Mouse (Mus musculus): ENCODE measurements at regions not wholly inside any gene's neighbourhood (a gene's known extent, or its start where the extent isn't known, plus 50 kb on each side); places are given as distances from the start of the nearest gene placed in this dataset.

GRCm38 (mm10) chr11:18408071-18408752 lies 454.5 kb upstream of the Etaa1 start:
- peak; percentile 11 for DNase-seq

DNA sequence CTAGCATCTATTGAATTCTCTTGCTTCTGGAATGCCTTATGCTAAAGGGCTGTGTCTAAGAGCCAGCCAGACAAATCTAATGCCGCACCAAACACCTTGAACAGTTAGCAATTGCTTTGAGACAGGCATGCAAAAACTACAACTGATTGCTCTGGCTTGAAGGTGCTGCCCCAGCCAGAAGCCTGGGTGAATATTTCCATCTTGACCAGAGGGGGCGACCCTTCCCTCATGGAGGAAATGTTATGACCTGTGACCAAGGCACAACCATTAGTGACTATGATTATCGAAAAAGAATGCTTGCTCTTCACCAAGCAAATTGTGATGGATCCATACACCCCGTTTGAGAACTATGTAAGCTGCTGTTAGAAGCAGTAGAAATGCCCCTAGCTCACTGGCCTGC lies 445.9 kb upstream of the Etaa1 start:
- DNase-seq, result no peak

- no peak for DNase-seq
Measured at GRCm38 (mm10) chr11:18396397-18396796, 442.7 kb upstream of the Etaa1 start.

GRCm38 (mm10) chr11:18395631-18396030 lies 442.0 kb upstream of the Etaa1 start:
- no peak for DNase-seq

DNA sequence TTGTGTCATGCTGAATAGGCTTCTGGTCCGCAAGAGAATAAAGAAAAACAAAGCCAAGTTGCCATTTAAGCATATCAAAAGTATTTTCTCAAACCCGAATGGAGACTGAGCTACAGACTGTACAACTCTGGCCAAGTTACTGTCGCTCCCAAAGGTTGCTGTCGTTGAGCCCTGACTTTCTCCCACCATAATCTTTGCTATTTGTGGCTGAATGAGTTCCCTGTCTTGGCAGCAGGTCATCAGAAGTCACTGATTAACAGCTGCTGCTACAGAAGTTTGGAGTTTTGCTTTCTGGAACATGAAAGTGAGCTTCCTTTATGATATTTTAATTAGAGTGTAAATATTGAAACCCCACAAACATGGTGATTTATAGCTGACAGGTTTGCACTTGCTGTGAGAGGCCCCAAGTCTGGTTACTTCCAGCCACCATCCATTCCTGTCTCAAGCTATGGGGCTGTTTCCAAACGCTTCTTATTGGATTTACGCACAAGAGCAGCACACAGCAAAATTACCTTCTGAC lies 419.2 kb upstream of the Etaa1 start:
- no peak for DNase-seq

GRCm38 (mm10) chr11:18371304-18371703 lies 417.6 kb upstream of the Etaa1 start:
- peak; percentile 2 for DNase-seq

- peak; percentile 16 for DNase-seq
Measured at GRCm38 (mm10) chr11:18370861-18371260, 417.2 kb upstream of the Etaa1 start.

DNA sequence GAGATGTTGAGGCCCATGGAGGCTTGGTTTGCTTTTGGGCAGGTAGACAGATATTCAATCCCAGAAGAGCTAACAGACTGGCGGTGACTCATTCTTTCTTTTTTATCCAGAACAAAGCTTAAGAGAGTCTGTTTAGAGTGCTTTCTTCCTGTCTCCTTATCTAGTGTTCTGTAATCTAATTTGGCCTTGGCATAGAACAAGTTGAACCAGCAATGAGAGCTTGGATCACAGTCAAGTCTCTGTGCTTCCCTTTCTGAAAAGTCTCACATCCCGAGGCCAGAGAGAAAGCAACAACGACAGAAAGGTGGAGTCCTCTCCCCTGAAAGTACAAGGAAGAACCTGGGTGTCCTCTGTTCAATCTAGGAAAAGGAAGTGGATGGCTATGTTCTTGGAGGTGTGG lies 401.2 kb upstream of the Etaa1 start:
- DNase-seq, result peak; percentile 69

GRCm38 (mm10) chr11:18354156-18354555 lies 400.5 kb upstream of the Etaa1 start:
- DNase-seq, result no peak

DNA sequence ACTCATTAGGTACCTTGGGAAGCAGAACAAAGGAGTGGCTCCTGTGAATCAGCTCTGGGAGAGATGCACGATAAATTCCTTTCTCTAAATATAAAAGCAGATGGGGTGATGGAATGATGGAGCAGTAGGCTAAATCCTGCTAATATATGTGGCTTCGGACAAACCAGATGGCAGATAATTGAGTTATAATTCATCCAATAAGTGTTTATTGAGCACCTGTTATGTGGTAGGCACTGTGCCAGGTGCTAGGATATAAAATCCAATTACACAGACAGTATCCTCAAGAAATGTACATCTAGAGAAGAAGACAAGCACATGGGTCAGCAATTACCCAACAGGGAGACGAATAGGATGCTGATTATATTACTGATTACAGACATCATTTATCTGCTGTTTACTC lies 394.2 kb upstream of the Etaa1 start:
- no peak for DNase-seq

DNA sequence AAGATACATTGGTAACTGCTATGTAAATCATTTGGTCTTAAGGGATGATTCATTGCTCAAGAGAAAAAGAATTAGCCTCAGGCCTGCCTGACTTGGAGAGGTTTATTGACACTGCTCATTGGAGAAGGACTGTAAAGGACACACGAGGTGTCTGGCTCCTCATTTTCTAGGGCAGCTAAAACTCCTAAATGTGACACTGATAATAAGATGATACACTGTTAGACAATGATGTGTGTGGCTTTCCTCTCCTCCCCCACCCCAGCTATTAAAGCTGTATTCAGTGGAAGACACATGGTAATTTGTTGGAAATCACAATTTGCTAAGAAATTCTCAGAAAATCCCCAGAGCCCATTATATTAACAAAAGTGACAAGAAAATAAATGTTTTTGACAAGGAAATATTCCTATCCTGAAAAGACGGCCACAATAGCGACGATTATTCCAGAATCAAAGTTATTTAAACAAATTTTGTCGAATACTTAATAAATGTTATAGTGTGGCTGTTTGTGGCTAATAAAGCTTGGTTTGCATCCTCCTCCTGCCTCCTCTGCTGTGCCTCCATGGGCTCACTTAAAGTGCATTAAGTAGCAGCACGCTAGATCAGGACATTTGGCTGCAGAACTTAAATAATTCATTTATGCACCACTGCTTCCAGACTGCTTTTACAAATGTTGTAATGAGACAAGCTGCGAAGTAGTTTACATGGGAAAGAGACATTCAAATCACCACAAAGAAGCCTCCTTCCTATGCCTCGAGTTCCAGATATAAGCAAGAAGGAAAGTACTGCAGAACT lies 360.0 kb upstream of the Etaa1 start:
- no peak for DNase-seq

DNA sequence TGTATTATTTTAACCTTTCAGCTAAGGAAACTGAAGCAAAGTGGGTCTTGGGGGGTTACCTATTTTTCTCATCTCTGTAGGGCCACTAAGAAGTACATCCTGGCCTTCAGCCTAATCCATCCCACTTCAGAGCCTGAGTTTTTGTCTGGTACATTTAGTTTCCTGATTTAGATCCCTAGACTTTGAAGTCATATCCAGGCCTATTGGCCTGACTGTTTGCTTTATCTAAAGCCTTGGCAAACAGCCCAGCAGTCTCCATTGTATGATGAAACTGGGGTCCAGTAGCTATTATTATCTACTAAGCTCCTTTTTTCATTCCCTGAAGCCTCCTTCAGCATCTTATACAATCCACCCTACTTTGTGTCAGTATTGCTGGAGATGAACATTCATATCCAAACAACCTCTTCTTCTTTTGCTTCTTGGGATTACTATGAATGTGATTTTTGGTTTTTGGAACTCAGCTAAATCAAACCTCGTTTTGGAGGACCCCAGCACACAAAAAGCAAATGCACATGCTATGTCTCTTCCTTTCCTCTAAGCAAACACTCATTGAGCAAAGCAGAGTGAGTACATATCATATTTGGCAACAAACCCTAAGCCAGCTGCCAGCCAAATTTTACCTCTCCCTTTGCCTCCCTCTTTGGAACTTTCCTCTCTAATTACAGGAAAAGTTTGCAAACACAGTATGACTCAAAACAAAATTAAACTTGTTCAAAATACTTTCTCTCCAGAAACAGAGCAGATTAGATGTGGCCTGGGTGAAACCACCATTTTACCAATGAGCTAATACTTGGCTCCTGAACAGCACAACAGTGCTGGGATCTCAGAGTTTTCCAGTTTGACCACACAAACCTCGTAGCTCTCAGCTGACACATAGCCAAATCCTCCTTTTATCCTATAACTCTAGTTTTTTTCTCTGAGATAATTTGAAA lies 342.8 kb upstream of the Etaa1 start:
- DNase-seq, result peak; percentile 11

DNA sequence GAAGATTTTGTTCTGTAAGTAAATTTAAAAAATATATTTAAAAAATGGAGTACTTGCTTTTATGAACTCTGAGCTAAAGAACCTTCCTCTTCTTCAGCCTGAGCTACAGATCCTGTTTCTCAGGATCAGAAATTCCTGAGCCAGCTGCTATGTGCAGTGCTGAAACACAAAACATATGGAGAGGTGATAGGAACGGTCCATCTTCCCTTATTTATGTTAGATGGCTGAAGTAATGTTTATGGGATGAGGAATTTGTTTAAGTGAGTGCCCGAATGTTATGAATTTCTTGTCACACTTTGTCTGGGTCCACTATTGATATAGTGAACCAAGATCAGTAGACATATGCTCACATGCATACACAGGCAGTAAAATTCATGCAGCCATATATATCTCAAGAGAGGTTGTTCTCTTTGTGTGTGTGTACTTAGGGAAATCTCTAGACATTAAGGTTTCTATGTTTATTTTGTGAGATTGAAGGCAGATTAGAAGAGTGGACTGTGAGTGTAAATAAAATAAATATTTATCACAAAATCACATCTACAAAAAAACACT lies 325.0 kb upstream of the Etaa1 start:
- no peak for DNase-seq

GRCm38 (mm10) chr11:18272392-18272791 lies 318.7 kb upstream of the Etaa1 start:
- DNase-seq, result no peak

DNA sequence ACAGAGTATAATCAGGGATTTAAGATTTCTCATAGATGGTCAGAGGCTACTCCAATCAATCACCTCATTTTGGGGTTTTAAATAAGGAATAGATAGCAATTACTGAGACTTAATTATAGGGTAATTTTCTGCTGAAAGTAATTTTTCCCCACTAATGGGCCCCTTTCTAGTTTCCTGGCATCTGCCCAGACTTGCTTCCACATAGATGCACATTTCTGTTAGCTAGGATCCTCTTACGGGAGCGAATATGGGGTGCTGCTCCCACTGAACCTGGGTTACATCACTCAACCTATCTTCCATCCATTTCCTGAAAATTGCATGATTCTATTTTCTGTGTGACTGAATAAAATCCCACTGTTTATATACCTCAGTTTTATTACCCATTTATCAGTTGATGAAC lies 312.5 kb upstream of the Etaa1 start:
- DNase-seq, result no peak

- DNase-seq, result no peak
Measured at GRCm38 (mm10) chr11:18262901-18263300, 309.2 kb upstream of the Etaa1 start.

DNA sequence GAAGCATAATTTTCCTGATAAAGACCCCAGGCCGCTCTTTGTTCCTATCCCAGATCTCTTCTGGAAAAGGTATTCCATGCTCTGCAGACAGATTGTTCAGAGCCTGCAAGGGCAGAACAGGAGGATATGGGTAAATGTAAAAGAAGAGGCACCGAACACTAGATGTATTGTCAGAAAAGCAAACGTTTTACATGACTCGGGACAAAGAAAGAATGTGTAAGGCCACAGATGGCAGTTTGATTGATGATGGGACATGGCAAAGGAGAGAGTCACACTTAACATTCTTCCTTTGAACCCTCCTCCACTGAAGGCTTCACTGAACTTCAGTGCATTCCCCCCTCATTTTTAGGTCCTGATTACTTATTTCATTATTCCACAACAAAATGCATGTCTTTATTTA lies 295.6 kb upstream of the Etaa1 start:
- peak; percentile 8 for DNase-seq

DNA sequence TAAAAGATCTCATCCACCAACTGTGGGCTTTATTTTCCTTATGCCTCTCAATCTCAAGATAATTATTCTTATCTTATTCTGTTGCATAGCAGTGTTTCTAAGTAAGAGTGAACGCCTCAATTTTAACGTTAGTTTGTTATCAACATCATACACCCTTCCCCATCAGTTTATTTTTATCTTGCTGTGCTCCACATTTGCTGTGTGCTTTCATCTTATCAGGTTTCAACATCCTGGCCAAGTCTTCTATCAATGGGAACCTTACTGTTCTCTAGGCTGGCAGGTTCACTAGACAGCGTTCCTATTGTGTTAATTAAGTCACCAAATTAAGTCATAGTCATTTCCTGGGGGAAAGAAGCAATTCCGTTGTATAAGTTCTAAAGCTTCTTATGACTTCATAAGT lies 263.1 kb upstream of the Etaa1 start:
- DNase-seq, result no peak

GRCm38 (mm10) chr11:18173028-18173427 lies 219.4 kb upstream of the Etaa1 start:
- no peak for DNase-seq

DNA sequence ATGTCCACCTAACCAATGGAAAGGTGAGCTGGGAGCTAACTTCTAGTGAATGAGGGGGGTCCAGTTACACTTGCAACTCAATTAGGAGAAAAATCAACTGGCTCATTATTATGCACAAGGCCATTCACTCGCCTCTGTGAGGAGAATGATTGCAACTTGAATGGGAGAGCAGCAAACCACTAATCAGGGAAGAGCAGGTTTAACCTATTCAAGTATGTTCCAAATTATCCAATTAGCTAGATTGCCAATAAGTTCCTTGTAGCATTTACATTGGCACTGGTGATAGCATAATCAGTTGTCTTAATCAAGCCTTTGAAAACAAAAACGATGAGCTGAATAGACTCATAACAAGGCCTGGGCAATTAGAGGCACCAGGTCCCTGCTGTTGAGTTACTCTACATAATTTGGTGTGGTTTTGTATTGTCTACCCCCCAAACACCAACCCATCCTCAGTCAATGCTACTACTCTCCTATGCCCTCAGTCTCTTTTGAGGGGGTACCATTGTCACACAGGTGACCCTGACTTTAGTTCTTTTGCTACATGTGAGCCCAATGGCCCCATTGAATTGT lies 217.6 kb upstream of the Etaa1 start:
- no peak for DNase-seq

DNA sequence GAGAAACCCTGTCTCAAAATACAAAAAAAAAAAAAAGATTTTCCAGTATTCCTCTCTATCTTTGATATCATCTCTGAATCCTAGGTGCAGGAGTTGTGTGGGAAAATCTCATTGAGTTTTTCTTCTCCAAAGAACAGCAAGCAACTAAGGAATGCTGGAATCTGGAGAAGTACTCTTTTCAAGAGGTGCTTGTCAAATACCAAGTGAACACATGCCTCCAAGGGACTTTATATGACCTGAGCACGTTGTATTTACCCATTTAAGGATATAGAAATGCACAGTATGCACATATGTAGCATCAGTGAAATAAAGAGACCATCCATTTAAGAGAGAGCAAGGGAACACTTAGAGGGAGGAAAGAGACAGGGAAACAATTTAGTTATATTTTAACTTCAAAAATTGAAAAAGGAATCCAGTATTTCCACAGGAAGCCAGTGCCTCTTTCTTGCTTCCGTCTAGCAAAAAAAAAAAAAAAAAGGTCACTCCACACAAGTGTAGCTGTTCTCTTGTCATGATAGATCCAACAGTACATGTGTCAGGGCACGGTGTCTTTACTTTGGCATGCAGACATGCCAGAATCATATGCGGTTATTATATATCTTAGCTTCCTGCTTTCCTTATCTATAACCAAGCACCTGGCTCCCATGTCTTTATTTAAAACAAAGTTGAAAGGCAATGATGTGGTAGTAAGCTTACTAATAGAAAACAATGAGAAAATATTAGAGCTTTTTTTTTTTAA lies 212.1 kb upstream of the Etaa1 start:
- DNase-seq, result no peak

Data from adrenal gland, adult 2 months (tissue).